Mouse (Mus musculus) hindbrain, embryonic 15.5 days (tissue): ENCODE data around the gene Oat. TPM values are rescaled to one million over a fixed set of nuclear protein-coding genes. Genes with fewer than 3 reads are reported as not detected.
A peak's percentile ranks its signal among the peaks of the same experiment; 100 is the strongest.

ENCODE experiments used
- ATAC-seq: fragments of 200-750 bp; cut with Nextera tagmentation; 2 replicates; pipeline ENCODE4 v1.8.0; 2017; ENCODE audit warnings: low read depth, moderate number of reproducible peaks, moderate TSS enrichment; ENCODE audit not compliant: low FRiP score
- H3K27ac ChIP-seq: fragments of 300-500 bp; sonication (generic); replicated peaks from 2 replicates; pipeline ENCODE4 v1.5.1; 2015; ENCODE audit warnings: mild to moderate bottlenecking, inconsistent platforms
- H3K27me3 ChIP-seq: fragments of 300-500 bp; sonication (generic); 2 replicates; pipeline ENCODE4 v1.6.1; 2015; ENCODE audit warnings: control low read depth, inconsistent platforms
- H3K36me3 ChIP-seq: fragments of 300-500 bp; sonication (generic); 2 replicates; pipeline ENCODE4 v1.6.1; 2015; ENCODE audit warnings: control low read depth, inconsistent platforms
- H3K4me1 ChIP-seq: fragments of 300-500 bp; sonication (generic); replicated peaks from 2 replicates; pipeline ENCODE4 v1.6.1; 2015; ENCODE audit warnings: control low read depth, inconsistent platforms
- H3K4me2 ChIP-seq: fragments of 300-500 bp; sonication (generic); 2 replicates; pipeline ENCODE4 v1.6.1; 2015; ENCODE audit warnings: moderate library complexity, mild to moderate bottlenecking, inconsistent platforms
- H3K4me3 ChIP-seq: fragments of 300-500 bp; sonication (generic); 2 replicates; pipeline ENCODE4 v1.5.1; 2015; ENCODE audit warnings: mild to moderate bottlenecking, inconsistent platforms
- H3K9ac ChIP-seq: fragments of 300-500 bp; sonication (generic); 2 replicates; pipeline ENCODE4 v1.6.1; 2015; ENCODE audit warnings: inconsistent platforms
- H3K9me3 ChIP-seq: fragments of 300-500 bp; sonication (generic); 2 replicates; pipeline ENCODE4 v1.6.1; 2016; ENCODE audit warnings: control low read depth, inconsistent platforms
- WGBS: fragments of 180-500 bp; shearing (Covaris S2); methylation state at CpG from one replicate; pipeline ENCODE4 v1.1.7; 2015; 5-methylcytosine and 5-hydroxymethylcytosine counted together
- polyA plus RNA-seq: library from polyadenylated mRNA; unstranded; fragments of >200 nt; fragmentation: Nextera tagmentation; extraction: Ambion mirVana; gene quantifications from 2 replicates; pipeline ENCODE4 v1.2.1, GENCODE M21; 2015

Oat gene
- polyA plus RNA-seq, 1 experiment from 2014 or later: 110 TPM

- ATAC-seq: no peak
- Histone ChIP-seq H3K4me1 (no peaks in the 10 kb centered on the region), H3K36me3 (no peaks in the 10 kb centered on the region), H3K9me3 (no peaks in the 10 kb centered on the region), H3K27me3 (no peaks in the 10 kb centered on the region), H3K4me3 (no peak overlapping the region), H3K4me2 (no peak overlapping the region), H3K9ac (no peak overlapping the region), H3K27ac (no peak overlapping the region)
- 69% methylated on average over 3 of the region's 3 CpGs for WGBS
These were observed 9.7 kb upstream of the Oat start for GRCm38 (mm10) chr7:132585695-132586491.

GRCm38 (mm10) chr7:132581441-132581840 is 5.2 kb upstream of the Oat start:
- 90% methylated on average over 2 of the region's 2 CpGs for WGBS
- Histone ChIP-seq H3K4me3 (no peak overlapping the region), H3K9ac (no peak overlapping the region), H3K27ac (no peak overlapping the region), H3K27me3 (no peaks in the 10 kb centered on the region), H3K9me3 (no peaks in the 10 kb centered on the region), H3K36me3 (no peaks in the 10 kb centered on the region), H3K4me2 (no peak overlapping the region), H3K4me1 (peaks cover 3% of the 10 kb centered on the region)
- no peak for ATAC-seq

GRCm38 (mm10) chr7:132580511-132580910 is 4.3 kb upstream of the Oat start:
- H3K36me3 ChIP-seq: no peaks in the 10 kb centered on the region
- ATAC-seq: no peak
- H3K4me2 ChIP-seq: no peak overlapping the region
- 82% methylated on average over 6 of the region's 6 CpGs for WGBS
- no peak overlapping the region for H3K27ac ChIP-seq
- H3K9me3 ChIP-seq: no peaks in the 10 kb centered on the region
- H3K9ac ChIP-seq: no peak overlapping the region
- H3K4me3 ChIP-seq: no peak overlapping the region
- H3K27me3 ChIP-seq: no peaks in the 10 kb centered on the region
- peaks cover 7% of the 10 kb centered on the region for H3K4me1 ChIP-seq

- Histone ChIP-seq H3K4me2 (peak overlapping the region; percentile 86), H3K4me3 (peak overlapping the region; percentile 91; the same call in 1 of the 2 replicates)
- WGBS: 61% methylated on average over 4 of the region's 4 CpGs
These were observed 693 bp upstream of the Oat start for GRCm38 (mm10) chr7:132576891-132577290.

GRCm38 (mm10) chr7:132575623-132576022 is 575 bp downstream of the Oat start:
- ATAC-seq: peak; percentile 86
- peak overlapping the region; percentile 91 for H3K4me3 ChIP-seq
- WGBS: under 1% methylated on average over 12 of the region's 13 CpGs
- peaks cover 19% of the 10 kb centered on the region for H3K4me1 ChIP-seq
- H3K9ac ChIP-seq: peak overlapping the region; percentile 82
- peak overlapping the region; percentile 86 for H3K4me2 ChIP-seq
- peak overlapping the region; percentile 93 for H3K27ac ChIP-seq
- H3K36me3 ChIP-seq: no peaks in the 10 kb centered on the region
- H3K9me3 ChIP-seq: no peaks in the 10 kb centered on the region
- no peaks in the 10 kb centered on the region for H3K27me3 ChIP-seq

More at GRCm38 (mm10) chr7:132576891-132577290, 693 bp upstream of the Oat start:
- Histone ChIP-seq H3K36me3 (no peaks in the 10 kb centered on the region), H3K4me1 (peaks cover 19% of the 10 kb centered on the region), H3K9me3 (no peaks in the 10 kb centered on the region), H3K27me3 (no peaks in the 10 kb centered on the region), H3K27ac (no peak overlapping the region), H3K9ac (no peak overlapping the region)
- ATAC-seq: no peak

GRCm38 (mm10) chr7:132574646-132575045 is 1.6 kb downstream of the Oat start:
- H3K4me2 ChIP-seq: no peak overlapping the region
- no peak for ATAC-seq
- H3K4me1 ChIP-seq: peaks cover 19% of the 10 kb centered on the region
- no peaks in the 10 kb centered on the region for H3K36me3 ChIP-seq
- no peak overlapping the region for H3K27ac ChIP-seq
- H3K9ac ChIP-seq: no peak overlapping the region
- 91% methylated on average over 5 of the region's 5 CpGs for WGBS
- no peak overlapping the region for H3K4me3 ChIP-seq
- H3K9me3 ChIP-seq: no peaks in the 10 kb centered on the region
- H3K27me3 ChIP-seq: no peaks in the 10 kb centered on the region

GRCm38 (mm10) chr7:132573205-132573604 is 3.0 kb downstream of the Oat start:
- H3K4me1 ChIP-seq: peaks cover 19% of the 10 kb centered on the region
- peaks cover 3% of the 10 kb centered on the region; the same call in 1 of the 2 replicates for H3K36me3 ChIP-seq
- H3K27me3 ChIP-seq: no peaks in the 10 kb centered on the region
- no peak for ATAC-seq
- H3K4me3 ChIP-seq: no peak overlapping the region
- no peaks in the 10 kb centered on the region for H3K9me3 ChIP-seq
- 37% methylated on average over 6 of the region's 6 CpGs for WGBS
- no peak overlapping the region for H3K9ac ChIP-seq
- peak overlapping the region; percentile 58 for H3K27ac ChIP-seq
- peak overlapping the region; percentile 33; the same call in 1 of the 2 replicates for H3K4me2 ChIP-seq

GRCm38 (mm10) chr7:132572738-132573137 is 3.5 kb downstream of the Oat start:
- ATAC-seq: no peak
- Histone ChIP-seq H3K4me1 (peaks cover 19% of the 10 kb centered on the region), H3K27me3 (no peaks in the 10 kb centered on the region), H3K9ac (no peak overlapping the region), H3K9me3 (no peaks in the 10 kb centered on the region), H3K4me3 (no peak overlapping the region), H3K27ac (peak overlapping the region; percentile 55), H3K36me3 (peaks cover 3% of the 10 kb centered on the region; the same call in 1 of the 2 replicates), H3K4me2 (peak overlapping the region; percentile 33; the same call in 1 of the 2 replicates)
- 68% methylated on average over 3 of the region's 3 CpGs for WGBS

GRCm38 (mm10) chr7:132571481-132571880 is 4.7 kb downstream of the Oat start:
- Histone ChIP-seq H3K9me3 (no peaks in the 10 kb centered on the region), H3K9ac (no peak overlapping the region), H3K4me3 (no peak overlapping the region), H3K4me1 (peaks cover 16% of the 10 kb centered on the region), H3K27ac (peak overlapping the region; percentile 26; the same call in 1 of the 2 replicates), H3K27me3 (no peaks in the 10 kb centered on the region), H3K36me3 (peaks cover 3% of the 10 kb centered on the region; the same call in 1 of the 2 replicates), H3K4me2 (no peak overlapping the region)
- WGBS: 73% methylated on average over 8 of the region's 8 CpGs
- no peak for ATAC-seq

GRCm38 (mm10) chr7:132570071-132570470 is 6.1 kb downstream of the Oat start:
- Histone ChIP-seq H3K27ac (no peak overlapping the region), H3K4me2 (no peak overlapping the region), H3K27me3 (no peaks in the 10 kb centered on the region), H3K36me3 (peaks cover 6% of the 10 kb centered on the region; the same call in 1 of the 2 replicates), H3K9ac (no peak overlapping the region), H3K9me3 (no peaks in the 10 kb centered on the region), H3K4me3 (no peak overlapping the region), H3K4me1 (peaks cover 8% of the 10 kb centered on the region; the same call in 1 of the 2 replicates)
- 76% methylated on average over 5 of the region's 5 CpGs for WGBS
- ATAC-seq: no peak

GRCm38 (mm10) chr7:132568817-132569216 is 7.4 kb downstream of the Oat start:
- no peak overlapping the region for H3K4me2 ChIP-seq
- H3K4me1 ChIP-seq: 0 out of 2 replicates have a peak, but pooled peaks cover 5% of the 10 kb centered on the region
- 82% methylated on average over 6 of the region's 6 CpGs for WGBS
- no peaks in the 10 kb centered on the region for H3K9me3 ChIP-seq
- ATAC-seq: no peak
- H3K27ac ChIP-seq: no peak overlapping the region
- no peaks in the 10 kb centered on the region for H3K27me3 ChIP-seq
- H3K4me3 ChIP-seq: no peak overlapping the region
- H3K36me3 ChIP-seq: peaks cover 9% of the 10 kb centered on the region
- H3K9ac ChIP-seq: no peak overlapping the region

- H3K27ac ChIP-seq: no peak overlapping the region
- ATAC-seq: no peak
- no peak overlapping the region for H3K4me3 ChIP-seq
- no peaks in the 10 kb centered on the region for H3K9me3 ChIP-seq
- 45% methylated on average over 1 of the region's 1 CpGs for WGBS
- H3K27me3 ChIP-seq: no peaks in the 10 kb centered on the region
- H3K4me1 ChIP-seq: no peaks in the 10 kb centered on the region
- no peak overlapping the region for H3K4me2 ChIP-seq
- peaks cover 36% of the 10 kb centered on the region for H3K36me3 ChIP-seq
- H3K9ac ChIP-seq: no peak overlapping the region
These were observed 10.4 kb downstream of the Oat start for GRCm38 (mm10) chr7:132565831-132566230.
